Mouse (Mus musculus) midbrain, embryonic 12.5 days (tissue): ENCODE measurements around the gene Ola1. TPM values are rescaled to one million over a fixed set of nuclear protein-coding genes. Genes with fewer than 3 reads are reported as not detected.

Experiments used
- ATAC-seq: fragments of 200-750 bp; cut with Nextera tagmentation; 2 replicates; pipeline ENCODE4 v1.8.0; 2017; ENCODE audit warnings: low read depth, moderate TSS enrichment, moderate library complexity; ENCODE audit not compliant: low FRiP score
- H3K27ac ChIP-seq: fragments of 300-500 bp; sonication (generic); replicated peaks from 2 replicates; pipeline ENCODE4 v1.5.1; 2016; ENCODE audit warnings: mild to moderate bottlenecking
- H3K27me3 ChIP-seq: fragments of 300-500 bp; sonication (generic); 2 replicates; pipeline ENCODE4 v1.6.1; 2016; ENCODE audit warnings: mild to moderate bottlenecking
- H3K36me3 ChIP-seq: fragments of 300-500 bp; sonication (generic); 2 replicates; pipeline ENCODE4 v1.6.1; 2016
- H3K4me1 ChIP-seq: fragments of 300-500 bp; sonication (generic); 2 replicates; pipeline ENCODE4 v1.6.1; 2016
- H3K4me2 ChIP-seq: fragments of 300-500 bp; sonication (generic); replicated peaks from 2 replicates; pipeline ENCODE4 v1.6.1; 2016; ENCODE audit warnings: mild to moderate bottlenecking, moderate library complexity
- H3K4me3 ChIP-seq: fragments of 300-500 bp; sonication (generic); 2 replicates; pipeline ENCODE4 v1.5.1; 2016; ENCODE audit warnings: mild to moderate bottlenecking
- H3K9ac ChIP-seq: fragments of 300-500 bp; sonication (generic); replicated peaks from 2 replicates; pipeline ENCODE4 v1.6.1; 2016; ENCODE audit warnings: mild to moderate bottlenecking, moderate library complexity
- H3K9me3 ChIP-seq: fragments of 300-500 bp; sonication (generic); 2 replicates; pipeline ENCODE4 v1.6.1; 2016; ENCODE audit warnings: mild to moderate bottlenecking
- WGBS: fragments of 180-500 bp; shearing (Covaris S2); methylation state at CpG from one replicate; pipeline ENCODE4 v1.1.7; 2016; 5-methylcytosine and 5-hydroxymethylcytosine counted together
- polyA plus RNA-seq: library from polyadenylated mRNA; unstranded; fragments of >200 nt; fragmentation: Nextera tagmentation; extraction: Ambion mirVana; gene quantifications from 2 replicates; pipeline ENCODE4 v1.2.1, GENCODE M21; 2016

Gene Ola1
- polyA plus RNA-seq, 1 experiment from 2014 or later = 81.1 TPM

GRCm38 (mm10) chr2:73059550-73060258 is 159.0 kb downstream of the Ola1 start:
- H3K27ac ChIP-seq = no peak overlapping the region
- no peak for ATAC-seq
- H3K4me3 ChIP-seq = no peak overlapping the region
- 38% methylated on average over 12 of the region's 12 CpGs for WGBS
- H3K36me3 ChIP-seq = no peaks in the 10 kb centered on the region
- no peaks in the 10 kb centered on the region for H3K4me1 ChIP-seq
- H3K27me3 ChIP-seq = peaks cover 4% of the 10 kb centered on the region; the same call in 1 of the 2 replicates
- H3K9ac ChIP-seq = no peak overlapping the region
- no peaks in the 10 kb centered on the region for H3K9me3 ChIP-seq
- no peak overlapping the region for H3K4me2 ChIP-seq

DNA sequence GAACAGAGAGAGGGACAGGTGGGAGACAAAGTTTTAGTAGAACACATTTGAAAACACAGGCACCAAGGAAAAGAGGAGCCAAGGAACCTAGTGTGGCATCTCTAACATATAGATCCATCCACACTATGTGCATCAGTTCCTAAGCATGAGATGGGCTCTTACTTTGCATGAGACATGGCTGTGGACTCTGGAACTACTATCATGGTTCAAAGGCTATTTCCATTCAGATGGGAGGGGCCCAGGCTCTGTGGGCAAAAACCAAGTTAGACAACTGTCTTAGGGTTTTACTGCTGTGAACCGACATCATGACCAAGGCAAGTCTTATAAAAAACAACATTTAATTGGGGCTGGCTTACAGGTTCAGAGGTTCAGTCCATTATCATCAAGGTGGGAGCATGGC is 160.4 kb downstream of the Ola1 start:
- Histone ChIP-seq H3K9me3 (no peaks in the 10 kb centered on the region), H3K4me3 (no peak overlapping the region), H3K36me3 (no peaks in the 10 kb centered on the region), H3K4me1 (no peaks in the 10 kb centered on the region), H3K27me3 (no peaks in the 10 kb centered on the region; the same call in 1 of the 2 replicates), H3K27ac (no peak overlapping the region), H3K4me2 (no peak overlapping the region), H3K9ac (no peak overlapping the region)
- ATAC-seq = no peak
- 97% methylated on average over 1 of the region's 1 CpGs for whole genome bisulfite sequencing

DNA sequence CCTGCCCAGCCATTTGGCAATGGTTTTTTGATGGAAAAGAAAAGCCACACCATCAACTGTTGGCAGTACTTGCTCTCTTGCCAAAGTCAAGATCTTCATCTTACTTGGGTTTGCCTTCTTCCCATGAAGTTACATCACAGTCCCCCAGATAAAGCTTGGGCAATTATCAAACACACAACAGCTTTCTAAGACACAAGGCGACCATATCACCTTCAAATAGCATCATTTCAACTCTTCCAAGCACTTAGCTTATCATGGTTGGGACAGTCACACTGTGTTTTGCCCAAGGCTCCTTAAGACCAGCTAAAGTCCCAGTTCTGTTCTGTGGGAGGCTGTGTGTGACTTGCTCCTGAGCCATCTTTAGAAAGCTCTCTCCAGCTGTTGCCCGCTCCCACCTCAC is 161.1 kb downstream of the Ola1 start:
- no peak overlapping the region for H3K4me2 ChIP-seq
- ATAC-seq = no peak
- no peak overlapping the region for H3K27ac ChIP-seq
- H3K4me1 ChIP-seq = no peaks in the 10 kb centered on the region
- H3K27me3 ChIP-seq = no peaks in the 10 kb centered on the region; the same call in 1 of the 2 replicates
- no peaks in the 10 kb centered on the region for H3K36me3 ChIP-seq
- H3K9me3 ChIP-seq = peaks cover 4% of the 10 kb centered on the region; the same call in 1 of the 2 replicates
- H3K9ac ChIP-seq = no peak overlapping the region
- no peak overlapping the region for H3K4me3 ChIP-seq
- 91% methylated on average over 2 of the region's 2 CpGs for WGBS

- Histone ChIP-seq H3K4me1 (no peaks in the 10 kb centered on the region), H3K27me3 (0 out of 2 replicates have a peak, but pooled peaks cover 3% of the 10 kb centered on the region), H3K36me3 (no peaks in the 10 kb centered on the region), H3K9me3 (peaks cover 7% of the 10 kb centered on the region; the same call in 1 of the 2 replicates), H3K9ac (no peak overlapping the region), H3K27ac (no peak overlapping the region), H3K4me3 (no peak overlapping the region), H3K4me2 (no peak overlapping the region)
- ATAC-seq = no peak
- WGBS = 85% methylated on average over 17 of the region's 17 CpGs
Observed at GRCm38 (mm10) chr2:73056090-73056956, 162.4 kb downstream of the Ola1 start.

- H3K27ac ChIP-seq = no peak overlapping the region
- no peak overlapping the region for H3K4me2 ChIP-seq
- 0 out of 2 replicates have a peak, but pooled peaks cover 6% of the 10 kb centered on the region for H3K27me3 ChIP-seq
- H3K4me3 ChIP-seq = no peak overlapping the region
- H3K4me1 ChIP-seq = no peaks in the 10 kb centered on the region
- 86% methylated on average over 9 of the region's 9 CpGs for WGBS
- H3K36me3 ChIP-seq = no peaks in the 10 kb centered on the region
- H3K9ac ChIP-seq = no peak overlapping the region
- peaks cover 7% of the 10 kb centered on the region; the same call in 1 of the 2 replicates for H3K9me3 ChIP-seq
- no peak for ATAC-seq
Observed at GRCm38 (mm10) chr2:73053791-73054490, 164.8 kb downstream of the Ola1 start.

GRCm38 (mm10) chr2:73050401-73050800 is 168.3 kb downstream of the Ola1 start:
- Histone ChIP-seq H3K27me3 (0 out of 2 replicates have a peak, but pooled peaks cover 6% of the 10 kb centered on the region), H3K4me3 (no peak overlapping the region), H3K4me1 (0 out of 2 replicates have a peak, but pooled peaks cover 3% of the 10 kb centered on the region), H3K36me3 (no peaks in the 10 kb centered on the region), H3K9me3 (peaks cover 7% of the 10 kb centered on the region; the same call in 1 of the 2 replicates), H3K9ac (no peak overlapping the region), H3K4me2 (no peak overlapping the region), H3K27ac (no peak overlapping the region)
- ATAC-seq = no peak
- WGBS = 94% methylated on average over 8 of the region's 8 CpGs

DNA sequence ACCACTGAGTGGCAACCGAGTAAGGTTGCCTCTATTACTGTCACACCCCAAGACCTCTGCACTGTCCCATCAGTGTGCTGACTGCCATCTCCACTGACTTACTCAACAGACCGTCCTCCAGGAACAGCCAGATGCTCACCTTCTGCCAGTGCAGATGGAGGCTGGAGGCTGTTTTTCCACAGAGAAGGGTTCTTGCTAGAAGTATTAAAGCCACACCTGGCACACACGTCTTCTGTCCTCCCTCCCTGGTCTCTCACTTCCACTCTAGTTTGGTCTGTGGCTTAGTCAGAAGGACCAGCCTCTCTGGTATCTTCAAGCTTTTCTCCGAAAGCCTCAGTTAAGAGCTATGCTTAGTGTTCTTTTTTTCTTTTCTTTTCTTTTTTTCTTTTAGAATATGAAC is 168.7 kb downstream of the Ola1 start:
- H3K4me1 ChIP-seq = 0 out of 2 replicates have a peak, but pooled peaks cover 3% of the 10 kb centered on the region
- H3K27me3 ChIP-seq = 0 out of 2 replicates have a peak, but pooled peaks cover 8% of the 10 kb centered on the region
- no peak overlapping the region for H3K4me3 ChIP-seq
- H3K36me3 ChIP-seq = no peaks in the 10 kb centered on the region
- H3K4me2 ChIP-seq = no peak overlapping the region
- 89% methylated on average over 4 of the region's 4 CpGs for WGBS
- peaks cover 7% of the 10 kb centered on the region; the same call in 1 of the 2 replicates for H3K9me3 ChIP-seq
- no peak overlapping the region for H3K9ac ChIP-seq
- no peak overlapping the region for H3K27ac ChIP-seq
- ATAC-seq = no peak

GRCm38 (mm10) chr2:73049001-73049684 is 169.6 kb downstream of the Ola1 start:
- 70% methylated on average over 6 of the region's 6 CpGs for WGBS
- H3K4me3 ChIP-seq = no peak overlapping the region
- H3K4me1 ChIP-seq = 0 out of 2 replicates have a peak, but pooled peaks cover 3% of the 10 kb centered on the region
- 0 out of 2 replicates have a peak, but pooled peaks cover 10% of the 10 kb centered on the region for H3K27me3 ChIP-seq
- no peak overlapping the region for H3K27ac ChIP-seq
- H3K4me2 ChIP-seq = no peak overlapping the region
- ATAC-seq = no peak
- no peaks in the 10 kb centered on the region for H3K36me3 ChIP-seq
- H3K9me3 ChIP-seq = peaks cover 7% of the 10 kb centered on the region; the same call in 1 of the 2 replicates
- H3K9ac ChIP-seq = no peak overlapping the region

- Histone ChIP-seq H3K27me3 (0 out of 2 replicates have a peak, but pooled peaks cover 10% of the 10 kb centered on the region), H3K36me3 (no peaks in the 10 kb centered on the region), H3K9me3 (no peaks in the 10 kb centered on the region), H3K4me2 (no peak overlapping the region), H3K27ac (no peak overlapping the region), H3K9ac (no peak overlapping the region), H3K4me3 (no peak overlapping the region), H3K4me1 (0 out of 2 replicates have a peak, but pooled peaks cover 3% of the 10 kb centered on the region)
- 75% methylated on average over 24 of the region's 24 CpGs for WGBS
- ATAC-seq = no peak
Observed at GRCm38 (mm10) chr2:73047061-73047741, 171.5 kb downstream of the Ola1 start.

- WGBS = 31% methylated on average over 10 of the region's 10 CpGs
- H3K27ac ChIP-seq = no peak overlapping the region
- no peak overlapping the region for H3K4me3 ChIP-seq
- no peaks in the 10 kb centered on the region for H3K9me3 ChIP-seq
- no peak overlapping the region for H3K4me2 ChIP-seq
- H3K4me1 ChIP-seq = 0 out of 2 replicates have a peak, but pooled peaks cover 3% of the 10 kb centered on the region
- H3K36me3 ChIP-seq = no peaks in the 10 kb centered on the region
- 0 out of 2 replicates have a peak, but pooled peaks cover 9% of the 10 kb centered on the region for H3K27me3 ChIP-seq
- H3K9ac ChIP-seq = no peak overlapping the region
- no peak for ATAC-seq
Observed at GRCm38 (mm10) chr2:73046576-73046975, 172.1 kb downstream of the Ola1 start.
